Mouse (Mus musculus): ENCODE data around the gene Ndc80. TPM values are rescaled to one million over a fixed set of nuclear protein-coding genes. Genes with fewer than 3 reads are reported as not detected.
"Not testable (repeated sequence)": the region's sequence is repeated elsewhere in the genome, so short reads cannot be mapped to it uniquely, and the experiment has no call there.

Gene Ndc80
- polyA plus RNA-seq (2014; fragmentation: Nextera tagmentation; extraction: Ambion mirVana), result 42.9 and 44.4 TPM in 2 replicates

GRCm38 (mm10) chr17:71526711-71527564 lies at the start of gene Ndc80:
Gene Ndc80 (minus strand): TSS chr17:71526857.
- ATAC-seq (ENCODE audit: insufficient number of reproducible peaks, insufficient read depth, low FRiP score, low read depth), result peak; percentile 98
- H3K27ac ChIP-seq (ENCODE audit: low read length), result peak within 1 kb of the TSS; percentile 98
- H3K4me1 ChIP-seq (ENCODE audit: control insufficient read depth, insufficient read depth, low read length), result peaks cover 4% of the 10 kb centered on the region; the same call in 1 of the 2 replicates
- under 1% methylated on average over 66 of the region's 66 CpGs for WGBS
- H3K27me3 ChIP-seq (ENCODE audit: control insufficient read depth, insufficient read depth, low read length), result no peaks in the 10 kb centered on the region
- no peaks in the 10 kb centered on the region for H3K9me3 ChIP-seq (ENCODE audit: control insufficient read depth, low read depth, low read length)
- peak within 1 kb of the TSS; percentile 81 for H3K4me3 ChIP-seq (ENCODE audit: low read depth, low read length)
- peaks cover 5% of the 10 kb centered on the region; the same call in 1 of the 2 replicates for H3K36me3 ChIP-seq (ENCODE audit: control insufficient read depth, insufficient read depth, low read length)
- peak within 1 kb of the TSS; percentile 62 for H3K4me2 ChIP-seq (replicated peaks; ENCODE audit: low read depth, low read length)
- peak within 1 kb of the TSS; percentile 57 for H3K9ac ChIP-seq (replicated peaks; ENCODE audit: low read depth, low read length)

GRCm38 (mm10) chr17:71561631-71562030 lies 35.0 kb upstream of the Ndc80 start:
- Histone ChIP-seq H3K27me3 (ENCODE audit: control insufficient read depth, insufficient read depth, low read length) (no peaks in the 10 kb centered on the region), H3K4me3 (ENCODE audit: low read depth, low read length) (no peak overlapping the region), H3K9me3 (ENCODE audit: control insufficient read depth, low read depth, low read length) (no peaks in the 10 kb centered on the region), H3K36me3 (ENCODE audit: control insufficient read depth, insufficient read depth, low read length) (no peaks in the 10 kb centered on the region), H3K9ac (replicated peaks; ENCODE audit: low read depth, low read length) (no peak overlapping the region), H3K4me1 (ENCODE audit: control insufficient read depth, insufficient read depth, low read length) (no peaks in the 10 kb centered on the region), H3K27ac (ENCODE audit: low read length) (no peak overlapping the region), H3K4me2 (replicated peaks; ENCODE audit: low read depth, low read length) (no peak overlapping the region)
- ATAC-seq (ENCODE audit: insufficient number of reproducible peaks, insufficient read depth, low FRiP score, low read depth), result no peak

- no peak overlapping the region; the same call in 1 of the 2 replicates for H3K9ac ChIP-seq (replicated peaks; ENCODE audit: low read depth, low read length)
- ATAC-seq (ENCODE audit: insufficient number of reproducible peaks, insufficient read depth, low FRiP score, low read depth), result no peak
- 0 out of 2 replicates have a peak overlapping the region, but pooled peaks have one; percentile 76 for H3K4me3 ChIP-seq (ENCODE audit: low read depth, low read length)
Measured at GRCm38 (mm10) chr17:71552901-71553300, 26.2 kb upstream of the Ndc80 start.

GRCm38 (mm10) chr17:71551757-71552451 lies 25.2 kb upstream of the Ndc80 start, which contains the start of gene Spdya:
Gene Spdya (plus strand): TSS chr17:71552061.
- peak within 1 kb of the TSS; percentile 76 for H3K4me3 ChIP-seq (ENCODE audit: low read depth, low read length)
- no peaks in the 10 kb centered on the region; the same call in 1 of the 2 replicates for H3K27me3 ChIP-seq (ENCODE audit: control insufficient read depth, insufficient read depth, low read length)
- H3K4me1 ChIP-seq (ENCODE audit: control insufficient read depth, insufficient read depth, low read length), result no peaks in the 10 kb centered on the region
- under 1% methylated on average over 73 of the region's 78 CpGs for WGBS
- ATAC-seq (ENCODE audit: insufficient number of reproducible peaks, insufficient read depth, low FRiP score, low read depth), result peak; percentile 95
- H3K9ac ChIP-seq (replicated peaks; ENCODE audit: low read depth, low read length), result peak within 1 kb of the TSS; percentile 76
- H3K4me2 ChIP-seq (replicated peaks; ENCODE audit: low read depth, low read length), result peak within 1 kb of the TSS; percentile 99
- H3K27ac ChIP-seq (ENCODE audit: low read length), result no peak within 1 kb of the TSS
- no peaks in the 10 kb centered on the region for H3K36me3 ChIP-seq (ENCODE audit: control insufficient read depth, insufficient read depth, low read length)
- no peaks in the 10 kb centered on the region for H3K9me3 ChIP-seq (ENCODE audit: control insufficient read depth, low read depth, low read length)

More at GRCm38 (mm10) chr17:71552901-71553300, 26.2 kb upstream of the Ndc80 start:
- Histone ChIP-seq H3K4me1 (ENCODE audit: control insufficient read depth, insufficient read depth, low read length) (no peaks in the 10 kb centered on the region), H3K27ac (ENCODE audit: low read length) (no peak overlapping the region), H3K27me3 (ENCODE audit: control insufficient read depth, insufficient read depth, low read length) (no peaks in the 10 kb centered on the region; the same call in 1 of the 2 replicates), H3K4me2 (replicated peaks; ENCODE audit: low read depth, low read length) (peak overlapping the region; percentile 99), H3K36me3 (ENCODE audit: control insufficient read depth, insufficient read depth, low read length) (no peaks in the 10 kb centered on the region), H3K9me3 (ENCODE audit: control insufficient read depth, low read depth, low read length) (no peaks in the 10 kb centered on the region)
- 8% methylated on average over 11 of the region's 11 CpGs for WGBS

- no peak for ATAC-seq (ENCODE audit: insufficient number of reproducible peaks, insufficient read depth, low FRiP score, low read depth)
- WGBS, result 10% methylated on average over 6 of the region's 6 CpGs
- no peak overlapping the region; the same call in 1 of the 2 replicates for H3K9ac ChIP-seq (replicated peaks; ENCODE audit: low read depth, low read length)
Measured at GRCm38 (mm10) chr17:71551350-71551749, 24.7 kb upstream of the Ndc80 start.

GRCm38 (mm10) chr17:71548586-71548985 lies 21.9 kb upstream of the Ndc80 start:
- WGBS, result 7% methylated on average over 1 of the region's 1 CpGs

More at GRCm38 (mm10) chr17:71551350-71551749, 24.7 kb upstream of the Ndc80 start:
- no peaks in the 10 kb centered on the region for H3K36me3 ChIP-seq (ENCODE audit: control insufficient read depth, insufficient read depth, low read length)
- no peak overlapping the region for H3K27ac ChIP-seq (ENCODE audit: low read length)
- no peaks in the 10 kb centered on the region for H3K9me3 ChIP-seq (ENCODE audit: control insufficient read depth, low read depth, low read length)
- H3K4me3 ChIP-seq (ENCODE audit: low read depth, low read length), result peak overlapping the region; percentile 76
- H3K4me1 ChIP-seq (ENCODE audit: control insufficient read depth, insufficient read depth, low read length), result no peaks in the 10 kb centered on the region
- H3K4me2 ChIP-seq (replicated peaks; ENCODE audit: low read depth, low read length), result peak overlapping the region; percentile 99
- H3K27me3 ChIP-seq (ENCODE audit: control insufficient read depth, insufficient read depth, low read length), result no peaks in the 10 kb centered on the region; the same call in 1 of the 2 replicates

GRCm38 (mm10) chr17:71537164-71537563 lies 10.5 kb upstream of the Ndc80 start:
- WGBS, result 83% methylated on average over 3 of the region's 3 CpGs
- ATAC-seq (ENCODE audit: insufficient number of reproducible peaks, insufficient read depth, low FRiP score, low read depth), result no peak

More at GRCm38 (mm10) chr17:71548586-71548985, 21.9 kb upstream of the Ndc80 start:
- Histone ChIP-seq H3K4me3 (ENCODE audit: low read depth, low read length) (no peak overlapping the region), H3K4me1 (ENCODE audit: control insufficient read depth, insufficient read depth, low read length) (no peaks in the 10 kb centered on the region), H3K36me3 (ENCODE audit: control insufficient read depth, insufficient read depth, low read length) (no peaks in the 10 kb centered on the region), H3K27me3 (ENCODE audit: control insufficient read depth, insufficient read depth, low read length) (no peaks in the 10 kb centered on the region; the same call in 1 of the 2 replicates), H3K4me2 (replicated peaks; ENCODE audit: low read depth, low read length) (no peak overlapping the region), H3K9ac (replicated peaks; ENCODE audit: low read depth, low read length) (no peak overlapping the region), H3K27ac (ENCODE audit: low read length) (no peak overlapping the region), H3K9me3 (ENCODE audit: control insufficient read depth, low read depth, low read length) (no peaks in the 10 kb centered on the region)
- no peak for ATAC-seq (ENCODE audit: insufficient number of reproducible peaks, insufficient read depth, low FRiP score, low read depth)

GRCm38 (mm10) chr17:71535595-71535994 lies 8.9 kb upstream of the Ndc80 start:
- H3K4me2 ChIP-seq (replicated peaks; ENCODE audit: low read depth, low read length); H3K9me3 ChIP-seq (ENCODE audit: control insufficient read depth, low read depth, low read length); H3K4me3 ChIP-seq (ENCODE audit: low read depth, low read length); H3K4me1 ChIP-seq (ENCODE audit: control insufficient read depth, insufficient read depth, low read length); H3K27ac ChIP-seq (ENCODE audit: low read length); ATAC-seq (ENCODE audit: insufficient number of reproducible peaks, insufficient read depth, low FRiP score, low read depth); H3K27me3 ChIP-seq (ENCODE audit: control insufficient read depth, insufficient read depth, low read length); H3K36me3 ChIP-seq (ENCODE audit: control insufficient read depth, insufficient read depth, low read length); H3K9ac ChIP-seq (replicated peaks; ENCODE audit: low read depth, low read length): not testable (repeated sequence)
- 74% methylated on average over 1 of the region's 1 CpGs for WGBS

More at GRCm38 (mm10) chr17:71537164-71537563, 10.5 kb upstream of the Ndc80 start:
- Histone ChIP-seq H3K27me3 (ENCODE audit: control insufficient read depth, insufficient read depth, low read length) (no peaks in the 10 kb centered on the region), H3K4me1 (ENCODE audit: control insufficient read depth, insufficient read depth, low read length) (no peaks in the 10 kb centered on the region), H3K9me3 (ENCODE audit: control insufficient read depth, low read depth, low read length) (no peaks in the 10 kb centered on the region), H3K9ac (replicated peaks; ENCODE audit: low read depth, low read length) (no peak overlapping the region), H3K4me3 (ENCODE audit: low read depth, low read length) (no peak overlapping the region), H3K36me3 (ENCODE audit: control insufficient read depth, insufficient read depth, low read length) (no peaks in the 10 kb centered on the region), H3K27ac (ENCODE audit: low read length) (no peak overlapping the region), H3K4me2 (replicated peaks; ENCODE audit: low read depth, low read length) (no peak overlapping the region)
